Mouse (Mus musculus) T-cell, adult 66 days (primary cell): Measurements from ENCODE around the gene Mrgprb8. TPM values are rescaled to one million over a fixed set of nuclear protein-coding genes. Genes with fewer than 3 reads are reported as not detected.

Experiments
- total RNA-seq, 2 experiments: library from RNA; stranded (reverse); gene quantifications; 3 replicates in 1 of 2; 4 replicates in 1 of 2; pipeline ENCODE4 v1.2.4; 2023

Mrgprb8 gene
- total RNA-seq = not detected

GRCm38 (mm10) chr7:48388226-48388625 lies at the start of gene Mrgprb8:
Gene Mrgprb8 (plus strand): TSS chr7:48388526.

Other genes starting within 250 kb of the Mrgprb8 start
- gene Mrgprb5, start 219.5 kb upstream of the Mrgprb8 start, total RNA-seq = not detected
- gene Mrgprb4, start 189.2 kb upstream of the Mrgprb8 start, total RNA-seq = not detected
- gene Mrgprb1, start 67.8 kb downstream of the Mrgprb8 start, total RNA-seq = not detected
- not detected for gene Mrgprx2, start 110.8 kb downstream of the Mrgprb8 start, total RNA-seq
- not detected for gene Mrgprb2, start 169.6 kb downstream of the Mrgprb8 start, total RNA-seq